Mouse (Mus musculus) MEL (cell line): ENCODE results near the gene Erh.

Experiments used
- CTCF ChIP-seq, 3 experiments: IDR thresholded peaks in 2 of 3; conservative IDR thresholded peaks in 1 of 3; 2 replicates each; pipeline ENCODE4 v1.5.1; 2011 to 2012; ENCODE audit warnings: low read length in 3 of 3, low read depth in 2 of 3, mild to moderate bottlenecking in 2 of 3, improper control_type of control experiment in 1 of 3, inconsistent platforms in 1 of 3, mixed read lengths in 1 of 3, moderate library complexity in 1 of 3; ENCODE audit not compliant: control insufficient read depth in 1 of 3, insufficient read depth in 1 of 3, poor library complexity in 1 of 3, severe bottlenecking in 1 of 3
- POLR2A ChIP-seq, 2 experiments: IDR thresholded peaks; 2 replicates each; pipeline ENCODE4 v1.6.1; 2011 to 2012; ENCODE audit warnings: low read length in 2 of 2, mild to moderate bottlenecking in 2 of 2, control low read depth in 1 of 2, improper control_type of control experiment in 1 of 2, low read depth in 1 of 2, moderate library complexity in 1 of 2; ENCODE audit not compliant: control insufficient read depth in 1 of 2, insufficient read depth in 1 of 2, poor library complexity in 1 of 2
- ZC3H11A ChIP-seq: IDR thresholded peaks from 2 replicates; pipeline ENCODE4 v1.6.1; 2012; ENCODE audit warnings: low read depth, mild to moderate bottlenecking, inconsistent platforms, low read length, improper control_type of control experiment

GRCm38 (mm10) chr12:80691671-80692091, 47.5 kb upstream of the Erh start:
- TF ChIP-seq ZC3H11A = no peak
- no peak for TF ChIP-seq CTCF (IDR thresholded peaks at IDR 0.05 in 2 of 3, conservative IDR thresholded peaks at IDR 0.05 in 1 of 3; ENCODE audit: control insufficient read depth in 1 of 3, insufficient read depth in 1 of 3, low read depth in 2 of 3, low read length in 3 of 3, poor library complexity in 1 of 3, severe bottlenecking in 1 of 3)
- TF ChIP-seq POLR2A (IDR thresholded peaks at IDR 0.05; ENCODE audit: control insufficient read depth in 1 of 2, insufficient read depth in 1 of 2, low read depth in 1 of 2, low read length in 2 of 2, poor library complexity in 1 of 2) = no peak
